Comparison of ENCODE assay signal across 8 mouse cellular contexts in genomic region chr9:20493281-20493680, GRCm38 (mm10). TPM values are rescaled to one million over a fixed set of nuclear protein-coding genes. Genes with fewer than 3 reads are reported as not detected.
A peak's percentile ranks its signal among the peaks of the same experiment; 100 is the strongest.
DNase-seq lines count a peak whose midpoint lies in the region; ATAC-seq and TF ChIP-seq lines count a peak whose summit lies in the region.

No protein-coding gene starts in this region.

- H3K4me1 ChIP-seq in cerebellum, adult 2 months (ENCODE audit: control insufficient read depth, insufficient read depth, low read length) = peaks cover 3% of the 10 kb centered on the region
- peaks cover 14% of the 10 kb centered on the region for H3K4me1 ChIP-seq in spleen, adult 2 months (ENCODE audit: control insufficient read depth, insufficient read depth, insufficient read length)
- peaks cover 38% of the 10 kb centered on the region for H3K4me1 ChIP-seq in forebrain, embryonic 13.5 days
- H3K4me1 ChIP-seq in midbrain, postnatal 0 days (ENCODE audit: insufficient read depth, low read length) = peaks cover 4% of the 10 kb centered on the region; the same call in 1 of the 2 replicates

- DNase-seq in cerebellum, adult 2 months = peak in 1 of 2 experiments; percentile 23
- no peak for DNase-seq in cerebellum, postnatal 4 days (ENCODE audit: low spot score in 2 of 2)
- no peak for DNase-seq in spleen, adult 2 months (ENCODE audit: low read depth in 1 of 2, low spot score in 2 of 2)
- DNase-seq in spleen, postnatal 4 days (ENCODE audit: low spot score in 2 of 2) = no peak
- DNase-seq in layer of hippocampus, postnatal 25 days (ENCODE audit: extremely low spot score in 1 of 2, low spot score in 1 of 2) = peak; percentile 11 to 14
- peak; percentile 54 for DNase-seq in midbrain, postnatal 0 days (ENCODE audit: low spot score)
- DNase-seq in gastrocnemius, postnatal 10 days = no peak

- H3K9me3 ChIP-seq in forebrain, embryonic 13.5 days (replicated peaks) = no peaks in the 10 kb centered on the region
- no peaks in the 10 kb centered on the region for H3K9me3 ChIP-seq in midbrain, postnatal 0 days (ENCODE audit: low read length)

- TF ChIP-seq POLR2A in cerebellum, adult 2 months (IDR thresholded peaks at IDR 0.05; ENCODE audit: borderline replicate concordance, insufficient read depth, low read length) = no peak
- TF ChIP-seq POLR2A in spleen, adult 2 months (IDR thresholded peaks at IDR 0.05; ENCODE audit: low read depth, low read length) = no peak

- ATAC-seq in forebrain, embryonic 13.5 days = no peak
- peak; percentile 25; the same call in 1 of the 2 replicates for ATAC-seq in midbrain, postnatal 0 days (ENCODE audit: low FRiP score)

- H3K27me3 ChIP-seq in cerebellum, adult 2 months (ENCODE audit: control insufficient read depth, insufficient read depth, low read length) = no peaks in the 10 kb centered on the region
- H3K27me3 ChIP-seq in spleen, adult 2 months (ENCODE audit: control insufficient read depth, insufficient read depth, low read length) = no peaks in the 10 kb centered on the region
- H3K27me3 ChIP-seq in forebrain, embryonic 13.5 days = no peaks in the 10 kb centered on the region
- H3K27me3 ChIP-seq in midbrain, postnatal 0 days (ENCODE audit: insufficient read depth, low read length) = no peaks in the 10 kb centered on the region

- TF ChIP-seq CTCF in cerebellum, adult 2 months (IDR thresholded peaks at IDR 0.05; ENCODE audit: borderline replicate concordance, insufficient read depth, low read depth, low read length) = no peak
- TF ChIP-seq CTCF in spleen, adult 2 months (IDR thresholded peaks at IDR 0.05; ENCODE audit: extremely low read depth, insufficient read depth, insufficient read length, insufficient replicate concordance) = no peak
- peak; percentile 53 for TF ChIP-seq CTCF in midbrain, postnatal 0 days (IDR thresholded peaks at IDR 0.05)

- H3K4me3 ChIP-seq in cerebellum, adult 2 months (replicated peaks; ENCODE audit: insufficient read depth, low read depth, low read length) = peak overlapping the region; percentile 91
- peak overlapping the region; percentile 99 for H3K4me3 ChIP-seq in spleen, adult 2 months (ENCODE audit: extremely low read depth, insufficient read depth, insufficient read length)
- H3K4me3 ChIP-seq in forebrain, embryonic 13.5 days = peak overlapping the region; percentile 76
- H3K4me3 ChIP-seq in midbrain, postnatal 0 days (ENCODE audit: low read depth, low read length) = peak overlapping the region; percentile 82

- peaks cover 7% of the 10 kb centered on the region for H3K36me3 ChIP-seq in spleen, adult 2 months (ENCODE audit: control insufficient read depth, insufficient read depth, low read length)
- peaks cover 38% of the 10 kb centered on the region for H3K36me3 ChIP-seq in forebrain, embryonic 13.5 days (ENCODE audit: poor library complexity, severe bottlenecking)
- H3K36me3 ChIP-seq in midbrain, postnatal 0 days (ENCODE audit: insufficient read depth, low read length) = peaks cover 13% of the 10 kb centered on the region

- H3K27ac ChIP-seq in cerebellum, adult 2 months (ENCODE audit: insufficient read depth, low read length) = peak overlapping the region; percentile 98; the same call in 1 of the 2 replicates
- peak overlapping the region; percentile 99 for H3K27ac ChIP-seq in spleen, adult 2 months (ENCODE audit: insufficient read depth, low read length)
- peak overlapping the region; percentile 94 for H3K27ac ChIP-seq in forebrain, embryonic 13.5 days
- peak overlapping the region; percentile 98 for H3K27ac ChIP-seq in midbrain, postnatal 0 days (ENCODE audit: low read depth, low read length)

- peak overlapping the region; percentile 83 for H3K4me2 ChIP-seq in forebrain, embryonic 13.5 days
- H3K4me2 ChIP-seq in midbrain, postnatal 0 days (ENCODE audit: low read depth, low read length, poor library complexity, severe bottlenecking) = peak overlapping the region; percentile 70

- under 1% methylated on average over 9 of the region's 9 CpGs for WGBS in cerebellum, adult 2 months
- WGBS in spleen, adult 2 months = 2% methylated on average over 9 of the region's 9 CpGs
- WGBS in forebrain, embryonic 13.5 days = 7% methylated on average over 9 of the region's 9 CpGs
- WGBS in midbrain, postnatal 0 days = 5% methylated on average over 9 of the region's 9 CpGs

- H3K9ac ChIP-seq in forebrain, embryonic 13.5 days = peak overlapping the region; percentile 89
- H3K9ac ChIP-seq in midbrain, postnatal 0 days (replicated peaks; ENCODE audit: low read length, poor library complexity, severe bottlenecking) = peak overlapping the region; percentile 91

RNA-seq across cellular contexts. Expression of gene Zfp426, which starts 0.7 kb away (rescaled TPM):
- 22.4 and 23.5 TPM in 2 replicates for polyA plus RNA-seq in cerebellum, adult 2 months (2012; rRNA removed)
- polyA plus RNA-seq in spleen, adult 2 months (2012; rRNA removed) = 3.2 and 3.7 TPM in 2 replicates
- 30.1 and 35.2 TPM in 2 replicates for polyA plus RNA-seq in forebrain, embryonic 13.5 days (2015; fragmentation: Nextera tagmentation; extraction: Ambion mirVana)
- total RNA-seq in layer of hippocampus, postnatal 25 days (2021) = 10 to 100 TPM; 25.5 to 32.8 TPM
- 33.5 and 62.2 TPM in 2 replicates for total RNA-seq in midbrain, postnatal 0 days (2014; rRNA removed)
- polyA plus RNA-seq in midbrain, postnatal 0 days (2015; fragmentation: Nextera tagmentation; extraction: Ambion mirVana) = 20.8 and 23.4 TPM in 2 replicates
- 10 to 100 TPM in 1 of 2 experiments, 1 to 10 TPM in 1; 9.8 to 12.5 TPM for total RNA-seq in gastrocnemius, postnatal 10 days (2021)

RNA-seq across cellular contexts. Expression of gene Zfp266, which starts 27.9 kb away (rescaled TPM):
- polyA plus RNA-seq in cerebellum, adult 2 months (2012; rRNA removed) = 19.5 and 23.6 TPM in 2 replicates
- polyA plus RNA-seq in spleen, adult 2 months (2012; rRNA removed) = 1.9 and 2.1 TPM in 2 replicates
- 158 TPM in 2 replicates for polyA plus RNA-seq in forebrain, embryonic 13.5 days (2015; fragmentation: Nextera tagmentation; extraction: Ambion mirVana)
- 10 to 100 TPM; 40.7 to 48.8 TPM for total RNA-seq in layer of hippocampus, postnatal 25 days (2021)
- total RNA-seq in midbrain, postnatal 0 days (2014; rRNA removed) = 96.3 and 124 TPM in 2 replicates
- polyA plus RNA-seq in midbrain, postnatal 0 days (2015; fragmentation: Nextera tagmentation; extraction: Ambion mirVana) = 48.5 and 54.8 TPM in 2 replicates
- total RNA-seq in gastrocnemius, postnatal 10 days (2021) = 10 to 100 TPM; 31.4 to 39.3 TPM

RNA-seq across cellular contexts. Expression of gene Zfp26, which starts 33.3 kb away (rescaled TPM):
- polyA plus RNA-seq in cerebellum, adult 2 months (2012; rRNA removed) = 10.7 and 10.8 TPM in 2 replicates
- polyA plus RNA-seq in spleen, adult 2 months (2012; rRNA removed) = 1.4 TPM in 2 replicates
- polyA plus RNA-seq in forebrain, embryonic 13.5 days (2015; fragmentation: Nextera tagmentation; extraction: Ambion mirVana) = 22.3 and 23.8 TPM in 2 replicates
- total RNA-seq in layer of hippocampus, postnatal 25 days (2021) = 10 to 100 TPM; 26.7 to 30.6 TPM
- total RNA-seq in midbrain, postnatal 0 days (2014; rRNA removed) = 20.5 and 31.2 TPM in 2 replicates
- polyA plus RNA-seq in midbrain, postnatal 0 days (2015; fragmentation: Nextera tagmentation; extraction: Ambion mirVana) = 7.6 and 9.3 TPM in 2 replicates
- total RNA-seq in gastrocnemius, postnatal 10 days (2021) = 10 to 100 TPM; 12.0 to 14.7 TPM

Comparison
In these comparisons a context has a peak if more than half of its experiments do, and no peak if none do; other contexts are left out.
1. DNase-seq: peak in layer of hippocampus, postnatal 25 days (2 of 2) and midbrain, postnatal 0 days (single experiment); none in cerebellum, postnatal 4 days (0 of 2), spleen, adult 2 months (0 of 2), spleen, postnatal 4 days (0 of 2) and gastrocnemius, postnatal 10 days (single experiment).
2. Peak in every context shown above with its lines, with median percentiles within 50 percentile points of each other: H3K27ac ChIP-seq and H3K4me3 ChIP-seq.